Mouse (Mus musculus) brain, embryonic 14.5 days (tissue): Measurements from ENCODE around the gene Picalm.

ENCODE experiments used
- CTCF ChIP-seq: fragments of 200-500 bp; IDR thresholded peaks from 2 replicates; pipeline ENCODE4 v1.5.1; 2012; ENCODE audit warnings: inconsistent platforms, mild to moderate bottlenecking, moderate library complexity, borderline replicate concordance; ENCODE audit not compliant: insufficient read depth, insufficient read length; ENCODE audit errors: extremely low read depth
- POLR2A ChIP-seq: fragments of 200-500 bp; IDR thresholded peaks from 2 replicates; pipeline ENCODE4 v1.6.1; 2012; ENCODE audit warnings: mild to moderate bottlenecking, inconsistent platforms, borderline replicate concordance; ENCODE audit not compliant: poor library complexity, insufficient read depth, insufficient read length, severe bottlenecking; ENCODE audit errors: extremely low read depth

GRCm38 (mm10) chr7:90221487-90221886, 91.5 kb downstream of the Picalm start:
- TF ChIP-seq POLR2A (no peak), CTCF (no peak)
